In the genomic region with DNA sequence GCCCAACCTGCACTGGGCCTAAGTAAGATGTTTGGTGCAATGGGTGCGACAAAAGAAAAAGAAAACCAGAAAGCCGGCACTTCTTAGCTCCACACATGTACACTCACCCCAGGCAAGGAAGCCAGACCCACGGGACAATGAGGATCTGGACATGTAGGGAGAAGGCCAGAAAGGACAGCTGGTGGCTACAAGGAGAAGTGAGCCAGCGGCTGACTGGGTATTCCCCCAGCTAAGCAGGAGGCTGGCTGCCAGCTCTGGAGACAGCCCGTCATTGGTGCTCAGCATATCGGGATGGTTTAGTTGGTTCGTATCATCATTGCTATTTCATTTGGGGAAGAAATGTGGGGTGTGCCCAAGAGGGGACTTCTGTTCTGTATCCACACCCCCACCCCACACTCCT, we compare ENCODE assay signal across 12 mouse cellular contexts.
A peak's percentile ranks its signal among the peaks of the same experiment; 100 is the strongest.
DNase-seq lines count a peak whose midpoint lies in the region; ATAC-seq and TF ChIP-seq lines count a peak whose summit lies in the region.
"Had no signal": no experiment of that assay in that cellular context is flagged by ENCODE, and none has a peak within 500 bp of the region (broad histone marks: within the 10 kb centered on the region; RNA-seq: fewer than 3 reads in every experiment).

No protein-coding gene starts in this region.

- no peaks in the 10 kb centered on the region for H3K9me3 ChIP-seq in midbrain, postnatal 0 days (ENCODE audit: low read length)
- H3K9me3 ChIP-seq in midbrain, embryonic 15.5 days, result no peaks in the 10 kb centered on the region

- H3K4me1 ChIP-seq in midbrain, postnatal 0 days (ENCODE audit: insufficient read depth, low read length), result peaks cover 5% of the 10 kb centered on the region; the same call in 1 of the 2 replicates
- H3K4me1 ChIP-seq in midbrain, embryonic 15.5 days, result peaks cover 10% of the 10 kb centered on the region

- 70% methylated on average over 7 of the region's 7 CpGs for WGBS in midbrain, postnatal 0 days
- WGBS in midbrain, embryonic 15.5 days, result 66% methylated on average over 7 of the region's 7 CpGs

- no peaks in the 10 kb centered on the region for H3K36me3 ChIP-seq in midbrain, postnatal 0 days (ENCODE audit: insufficient read depth, low read length)
- H3K36me3 ChIP-seq in midbrain, embryonic 15.5 days (replicated peaks), result no peaks in the 10 kb centered on the region
- H3K36me3 ChIP-seq: G1E had no signal

- no peak; the same call in 1 of the 2 replicates for ATAC-seq in midbrain, postnatal 0 days (ENCODE audit: low FRiP score)
- ATAC-seq in midbrain, embryonic 15.5 days (replicated peaks), result no peak

- H3K27me3 ChIP-seq in midbrain, postnatal 0 days (ENCODE audit: insufficient read depth, low read length), result no peaks in the 10 kb centered on the region
- H3K27me3 ChIP-seq in midbrain, embryonic 15.5 days (replicated peaks), result no peaks in the 10 kb centered on the region

- no peak overlapping the region for H3K4me2 ChIP-seq in midbrain, postnatal 0 days (ENCODE audit: low read depth, low read length, poor library complexity, severe bottlenecking)
- H3K4me2 ChIP-seq in midbrain, embryonic 15.5 days, result no peak overlapping the region

- H3K27ac ChIP-seq in midbrain, postnatal 0 days (ENCODE audit: low read depth, low read length), result no peak overlapping the region
- H3K27ac ChIP-seq in midbrain, embryonic 15.5 days, result no peak overlapping the region

- DNase-seq in cerebellum, adult 18-20 months, result peak; percentile 25 to 37
- no peak for DNase-seq in cerebellum, adult 8-10 months
- peak; percentile 55 for DNase-seq in midbrain, postnatal 0 days (ENCODE audit: low spot score)
- peak; percentile 61 for DNase-seq in heart, adult 8-10 months (ENCODE audit: low spot score)
- DNase-seq in lung, postnatal 36 days, result peak; percentile 6
- DNase-seq in urinary bladder, adult 2 months (ENCODE audit: low spot score), result no peak
- no peak for DNase-seq in layer of hippocampus, adult 8-10 months (ENCODE audit: low spot score in 2 of 2)
- DNase-seq: kidney, adult 9 months; layer of hippocampus, postnatal 36 days; thymus, postnatal 36 days had no signal

- H3K4me3 ChIP-seq in midbrain, postnatal 0 days (ENCODE audit: low read depth, low read length), result no peak overlapping the region
- H3K4me3 ChIP-seq in midbrain, embryonic 15.5 days, result no peak overlapping the region

- TF ChIP-seq CTCF in midbrain, postnatal 0 days (IDR thresholded peaks at IDR 0.05), result no peak

- no peak overlapping the region for H3K9ac ChIP-seq in midbrain, postnatal 0 days (replicated peaks; ENCODE audit: low read length, poor library complexity, severe bottlenecking)
- no peak overlapping the region for H3K9ac ChIP-seq in midbrain, embryonic 15.5 days

Comparison
In these comparisons a context has a peak if more than half of its experiments do, and no peak if none do; other contexts are left out.
1. DNase-seq: peak in cerebellum, adult 18-20 months (2 of 2), midbrain, postnatal 0 days (single experiment), heart, adult 8-10 months (single experiment) and lung, postnatal 36 days (single experiment); none in cerebellum, adult 8-10 months (single experiment), urinary bladder, adult 2 months (single experiment) and layer of hippocampus, adult 8-10 months (0 of 2).